Mouse (Mus musculus): ENCODE data around the gene Cryba4. TPM values are rescaled to one million over a fixed set of nuclear protein-coding genes. Genes with fewer than 3 reads are reported as not detected.

The Cryba4 gene
- total and polyA plus RNA-seq, 3 experiments, result not detected

GRCm38 (mm10) chr5:112298226-112298988, 46.1 kb upstream of the Cryba4 start:
- peaks cover 0 to 31% of the 10 kb centered on the region in 2 experiments for H3K36me3 ChIP-seq (replicated peaks in 1 of 2; ENCODE audit: control insufficient read depth in 1 of 2, insufficient read depth in 1 of 2, low read length in 1 of 2)
- peaks cover 2 to 19% of the 10 kb centered on the region in 2 experiments; a peak in 3 of 4 replicates for H3K4me1 ChIP-seq (ENCODE audit: control insufficient read depth in 1 of 2, insufficient read depth in 2 of 2)

GRCm38 (mm10) chr5:112297257-112297656, 44.9 kb upstream of the Cryba4 start:
- no peak overlapping the region for H3K4me2 ChIP-seq (ENCODE audit: insufficient read depth, low read depth, poor library complexity, severe bottlenecking)
- no peaks in the 10 kb centered on the region for H3K9me3 ChIP-seq (replicated peaks; ENCODE audit: low read length)
- no peaks in the 10 kb centered on the region for H3K79me2 ChIP-seq (replicated peaks; ENCODE audit: control insufficient read depth, extremely low read depth, insufficient read depth, poor library complexity, severe bottlenecking)
- peaks cover 0 to 29% of the 10 kb centered on the region in 2 experiments for H3K36me3 ChIP-seq (replicated peaks in 1 of 2; ENCODE audit: control insufficient read depth in 1 of 2, insufficient read depth in 1 of 2, low read length in 1 of 2)
- no peak for DNase-seq (ENCODE audit: extremely low read depth)
- H3K4me3 ChIP-seq (replicated peaks in 1 of 3; ENCODE audit: low read depth in 2 of 3, low read length in 2 of 3, poor library complexity in 1 of 3), result no peak overlapping the region
- no peaks in the 10 kb centered on the region for H3K27me3 ChIP-seq (replicated peaks)
- in situ Hi-C loops (cut with MboI; ENCODE audit: low pct_ligation_motif_present, low pct_unique_long_range_greater_than_20kb, low sequenced_read_pairs) (no loop called here), dilution Hi-C loops (cut with MboI; ENCODE audit: extremely low pct_ligation_motif_present, extremely low pct_unique_long_range_greater_than_20kb, low sequenced_read_pairs) (no loop called here)
- peaks cover 2 to 15% of the 10 kb centered on the region in 2 experiments; a peak in 3 of 4 replicates for H3K4me1 ChIP-seq (ENCODE audit: control insufficient read depth in 1 of 2, insufficient read depth in 2 of 2)
- TF ChIP-seq E2F4 (IDR thresholded peaks at IDR 0.05; ENCODE audit: insufficient replicate concordance, low read depth, low read length), result no peak
- no peak for TF ChIP-seq MXI1 (IDR thresholded peaks at IDR 0.05; ENCODE audit: low read depth, low read length)
- no peak for TF ChIP-seq MAZ (IDR thresholded peaks at IDR 0.05; ENCODE audit: low read depth, low read length)
- H3K27ac ChIP-seq (ENCODE audit: insufficient read depth, low read depth), result no peak overlapping the region
- no peak overlapping the region for H3K9ac ChIP-seq (ENCODE audit: insufficient read depth, low read depth)

More at GRCm38 (mm10) chr5:112298226-112298988, 46.1 kb upstream of the Cryba4 start:
- Histone ChIP-seq H3K4me2 (ENCODE audit: insufficient read depth, low read depth, poor library complexity, severe bottlenecking) (no peak overlapping the region), H3K27ac (ENCODE audit: insufficient read depth, low read depth) (no peak overlapping the region), H3K27me3 (replicated peaks) (no peaks in the 10 kb centered on the region), H3K4me3 (replicated peaks in 1 of 3; ENCODE audit: low read depth in 2 of 3, low read length in 2 of 3, poor library complexity in 1 of 3) (no peak overlapping the region), H3K9ac (ENCODE audit: insufficient read depth, low read depth) (no peak overlapping the region), H3K9me3 (replicated peaks; ENCODE audit: low read length) (no peaks in the 10 kb centered on the region), H3K79me2 (replicated peaks; ENCODE audit: control insufficient read depth, extremely low read depth, insufficient read depth, poor library complexity, severe bottlenecking) (no peaks in the 10 kb centered on the region)
- TF ChIP-seq ZC3H11A (IDR thresholded peaks at IDR 0.05; ENCODE audit: low read depth, low read length), result no peak
- TF ChIP-seq RAD21 (IDR thresholded peaks at IDR 0.05; ENCODE audit: low read depth, low read length), result no peak
- TF ChIP-seq ZKSCAN1 (IDR thresholded peaks at IDR 0.05; ENCODE audit: borderline replicate concordance, low read depth, low read length), result no peak
- TF ChIP-seq HCFC1 (IDR thresholded peaks at IDR 0.05; ENCODE audit: low read depth, low read length), result no peak
- TF ChIP-seq BHLHE40 (IDR thresholded peaks at IDR 0.05; ENCODE audit: low read depth, low read length), result no peak
- TF ChIP-seq UBTF (IDR thresholded peaks at IDR 0.05; ENCODE audit: low read depth, low read length), result no peak
- TF ChIP-seq KAT2A (IDR thresholded peaks at IDR 0.05; ENCODE audit: insufficient replicate concordance, low read length), result no peak
- no peak for TF ChIP-seq TBP (conservative IDR thresholded peaks at IDR 0.05; ENCODE audit: low read depth, low read length)
- no peak for TF ChIP-seq NELFE (IDR thresholded peaks at IDR 0.05; ENCODE audit: low read depth, low read length)
- no peak for TF ChIP-seq POLR2AphosphoS2 (IDR thresholded peaks at IDR 0.05; ENCODE audit: low read depth, low read length)
- TF ChIP-seq CHD1 (IDR thresholded peaks at IDR 0.05; ENCODE audit: low read depth, low read length), result no peak
- TF ChIP-seq ZMIZ1 (IDR thresholded peaks at IDR 0.05; ENCODE audit: low read depth, low read length), result no peak
- no peak for TF ChIP-seq PAX5 (IDR thresholded peaks at IDR 0.05; ENCODE audit: low read length)
- no peak for TF ChIP-seq RCOR1 (conservative IDR thresholded peaks at IDR 0.05; ENCODE audit: low read depth, low read length)
- TF ChIP-seq NRF1 (IDR thresholded peaks at IDR 0.05; ENCODE audit: low read depth, low read length), result no peak
- no peak for TF ChIP-seq IRF4 (IDR thresholded peaks at IDR 0.05; ENCODE audit: low read depth, low read length)
- TF ChIP-seq TCF12 (IDR thresholded peaks at IDR 0.05; ENCODE audit: low read depth, low read length), result no peak
- no peak for TF ChIP-seq SIN3A (IDR thresholded peaks at IDR 0.05; ENCODE audit: low read length)
- no peak for TF ChIP-seq JUND (conservative IDR thresholded peaks at IDR 0.05; ENCODE audit: low read depth, low read length)
- no peak for TF ChIP-seq ZNF384 (IDR thresholded peaks at IDR 0.05; ENCODE audit: low read depth, low read length)
- dilution Hi-C loops (cut with MboI; ENCODE audit: extremely low pct_ligation_motif_present, extremely low pct_unique_long_range_greater_than_20kb, low sequenced_read_pairs), result no loop called here
- no peak for DNase-seq (ENCODE audit: extremely low read depth)
- in situ Hi-C loops (cut with MboI; ENCODE audit: low pct_ligation_motif_present, low pct_unique_long_range_greater_than_20kb, low sequenced_read_pairs), result no loop called here
